In genomic region chr4:114397625-114398024, GRCm38 (mm10) we compare ENCODE assay signal across 11 mouse cellular contexts. TPM values are rescaled to one million over a fixed set of nuclear protein-coding genes. Genes with fewer than 3 reads are reported as not detected.
DNase-seq lines count a peak whose midpoint lies in the region; ATAC-seq and TF ChIP-seq lines count a peak whose summit lies in the region.
"Had no signal": no experiment of that assay in that cellular context is flagged by ENCODE, and none has a peak within 500 bp of the region (broad histone marks: within the 10 kb centered on the region; RNA-seq: fewer than 3 reads in every experiment).

No protein-coding gene starts in this region.

- TF ChIP-seq EP300 in stomach, postnatal 0 days (optimal IDR thresholded peaks at IDR 0.05), result no peak

- no peak overlapping the region for H3K9ac ChIP-seq in intestine, postnatal 0 days (ENCODE audit: low read depth, low read length)
- H3K9ac ChIP-seq in intestine, embryonic 15.5 days, result no peak overlapping the region
- H3K9ac ChIP-seq in stomach, postnatal 0 days (ENCODE audit: low read length), result no peak overlapping the region
- no peak overlapping the region for H3K9ac ChIP-seq in forebrain, embryonic 12.5 days
- H3K9ac ChIP-seq: forebrain, embryonic 13.5 days; neural tube, embryonic 12.5 days had no signal

- TF ChIP-seq CTCF in intestine, postnatal 0 days (IDR thresholded peaks at IDR 0.05; ENCODE audit: low read depth), result peak; percentile 71
- TF ChIP-seq CTCF in cortical plate, adult 2 months (IDR thresholded peaks at IDR 0.05; ENCODE audit: extremely low read depth, insufficient read depth, low read length), result peak; percentile 30; the same call in 1 of the 2 replicates
- peak; percentile 67 for TF ChIP-seq CTCF in stomach, postnatal 0 days (IDR thresholded peaks at IDR 0.05; ENCODE audit: low read depth)

- no peak overlapping the region for H3K4me2 ChIP-seq in intestine, postnatal 0 days (replicated peaks; ENCODE audit: low read depth)
- H3K4me2 ChIP-seq in intestine, embryonic 15.5 days (replicated peaks), result no peak overlapping the region
- no peak overlapping the region for H3K4me2 ChIP-seq in stomach, postnatal 0 days (replicated peaks; ENCODE audit: low read depth)
- no peak overlapping the region for H3K4me2 ChIP-seq in forebrain, embryonic 12.5 days
- H3K4me2 ChIP-seq: forebrain, embryonic 13.5 days; neural tube, embryonic 12.5 days had no signal

- no peaks in the 10 kb centered on the region for H3K36me3 ChIP-seq in intestine, postnatal 0 days (ENCODE audit: control insufficient read depth, insufficient read depth)
- H3K36me3 ChIP-seq in intestine, embryonic 15.5 days, result no peaks in the 10 kb centered on the region
- H3K36me3 ChIP-seq in stomach, postnatal 0 days (ENCODE audit: control insufficient read depth, insufficient read depth, low read length), result no peaks in the 10 kb centered on the region
- H3K36me3 ChIP-seq in forebrain, embryonic 12.5 days (replicated peaks), result no peaks in the 10 kb centered on the region
- H3K36me3 ChIP-seq: neural tube, embryonic 12.5 days had no signal

- H3K27me3 ChIP-seq in intestine, postnatal 0 days (replicated peaks; ENCODE audit: control insufficient read depth, insufficient read depth, low read length), result no peaks in the 10 kb centered on the region
- no peaks in the 10 kb centered on the region for H3K27me3 ChIP-seq in intestine, embryonic 15.5 days (replicated peaks)
- no peaks in the 10 kb centered on the region for H3K27me3 ChIP-seq in stomach, postnatal 0 days (ENCODE audit: control insufficient read depth, insufficient read depth, low read length)
- H3K27me3 ChIP-seq in forebrain, embryonic 12.5 days, result no peaks in the 10 kb centered on the region
- H3K27me3 ChIP-seq: forebrain, embryonic 13.5 days; neural tube, embryonic 12.5 days had no signal

- no peaks in the 10 kb centered on the region for H3K4me1 ChIP-seq in intestine, postnatal 0 days (replicated peaks; ENCODE audit: control insufficient read depth, insufficient read depth, low read length)
- no peaks in the 10 kb centered on the region for H3K4me1 ChIP-seq in intestine, embryonic 15.5 days (replicated peaks)
- no peaks in the 10 kb centered on the region for H3K4me1 ChIP-seq in cortical plate, adult 2 months (ENCODE audit: control insufficient read depth, insufficient read depth, low read length)
- H3K4me1 ChIP-seq in stomach, postnatal 0 days (replicated peaks; ENCODE audit: control insufficient read depth, insufficient read depth), result no peaks in the 10 kb centered on the region
- H3K4me1 ChIP-seq in forebrain, embryonic 12.5 days, result no peaks in the 10 kb centered on the region; the same call in 1 of the 2 replicates
- H3K4me1 ChIP-seq: forebrain, embryonic 13.5 days; neural tube, embryonic 12.5 days had no signal

- no peak overlapping the region for H3K27ac ChIP-seq in intestine, postnatal 0 days (ENCODE audit: low read depth, low read length)
- H3K27ac ChIP-seq in intestine, embryonic 15.5 days, result no peak overlapping the region
- H3K27ac ChIP-seq in cortical plate, adult 2 months (ENCODE audit: insufficient read depth, low read length), result no peak overlapping the region
- H3K27ac ChIP-seq in stomach, postnatal 0 days (replicated peaks), result no peak overlapping the region
- no peak overlapping the region for H3K27ac ChIP-seq in forebrain, embryonic 12.5 days
- H3K27ac ChIP-seq: forebrain, embryonic 13.5 days; neural tube, embryonic 12.5 days had no signal

- H3K4me3 ChIP-seq in intestine, postnatal 0 days (ENCODE audit: low read depth, low read length), result no peak overlapping the region
- no peak overlapping the region for H3K4me3 ChIP-seq in intestine, embryonic 15.5 days (replicated peaks)
- H3K4me3 ChIP-seq in cortical plate, adult 2 months (ENCODE audit: insufficient read depth, low read length), result no peak overlapping the region
- no peak overlapping the region for H3K4me3 ChIP-seq in stomach, postnatal 0 days (ENCODE audit: low read depth, low read length)
- H3K4me3 ChIP-seq in forebrain, embryonic 12.5 days (replicated peaks), result no peak overlapping the region
- H3K4me3 ChIP-seq: forebrain, embryonic 13.5 days; neural tube, embryonic 12.5 days had no signal

- no peaks in the 10 kb centered on the region for H3K9me3 ChIP-seq in intestine, postnatal 0 days (ENCODE audit: control insufficient read depth)
- H3K9me3 ChIP-seq in intestine, embryonic 15.5 days, result no peaks in the 10 kb centered on the region
- H3K9me3 ChIP-seq in stomach, postnatal 0 days (ENCODE audit: control insufficient read depth, low read length), result no peaks in the 10 kb centered on the region
- no peaks in the 10 kb centered on the region for H3K9me3 ChIP-seq in forebrain, embryonic 12.5 days
- H3K9me3 ChIP-seq: forebrain, embryonic 13.5 days; neural tube, embryonic 12.5 days had no signal

- DNase-seq in testis, postnatal 10 days (ENCODE audit: low spot score), result peak; percentile 72
- DNase-seq in testis, postnatal 14 days (ENCODE audit: low spot score), result no peak
- no peak for DNase-seq in stomach, postnatal 0 days (ENCODE audit: low spot score)
- DNase-seq: cerebellum, adult 11 months; layer of hippocampus, adult 9-11 months had no signal

- no peak for ATAC-seq in intestine, postnatal 0 days
- ATAC-seq in intestine, embryonic 15.5 days, result no peak
- ATAC-seq in stomach, postnatal 0 days (ENCODE audit: low FRiP score, low TSS enrichment), result no peak
- no peak for ATAC-seq in forebrain, embryonic 12.5 days (ENCODE audit: low FRiP score)
- ATAC-seq: forebrain, embryonic 13.5 days had no signal

- TF ChIP-seq POLR2A in cortical plate, adult 2 months (IDR thresholded peaks at IDR 0.05; ENCODE audit: extremely low read depth, insufficient read depth, low read length), result no peak

RNA-seq across cellular contexts. Expression of gene Trabd2b, which starts 8.9 kb away (rescaled TPM):
- 0.20 and 0.27 TPM in 2 replicates for polyA plus RNA-seq in intestine, postnatal 0 days (2015; fragmentation: Nextera tagmentation; extraction: Ambion mirVana)
- 0.53 and 0.61 TPM in 2 replicates for polyA plus RNA-seq in intestine, embryonic 15.5 days (2015; fragmentation: Nextera tagmentation; extraction: Ambion mirVana)
- 2.0 TPM in 2 replicates for polyA plus RNA-seq in cortical plate, adult 2 months (2012; rRNA removed)
- polyA plus RNA-seq in stomach, postnatal 0 days (2015; fragmentation: Nextera tagmentation; extraction: Ambion mirVana), result 0.59 and 0.61 TPM in 2 replicates
- 0.72 and 1.00 TPM in 2 replicates for polyA plus RNA-seq in forebrain, embryonic 12.5 days (2016; fragmentation: Nextera tagmentation; extraction: Ambion mirVana)
